Mouse (Mus musculus) retina, embryonic 14.5 days (tissue): ENCODE data around the gene Dhx16.
A peak's percentile ranks its signal among the peaks of the same experiment; 100 is the strongest.

ENCODE experiments used
- DNase-seq: peaks from one replicate; pipeline ENCODE4 v3.0.0-alpha.2; 2015; ENCODE audit warnings: low spot score

The Dhx16 gene

GRCm38 (mm10) chr17:35859835-35860234 is 19.8 kb upstream of the Dhx16 start:
- DNase-seq: no peak

- DNase-seq: no peak
These were observed 18.8 kb upstream of the Dhx16 start for GRCm38 (mm10) chr17:35860831-35861197.

- peak; percentile 89 for DNase-seq
These were observed 18.3 kb upstream of the Dhx16 start, which contains the start of gene Nrm for GRCm38 (mm10) chr17:35861198-35861857. Gene Nrm (plus strand): TSS chr17:35861318.

GRCm38 (mm10) chr17:35864832-35865353 is 14.7 kb upstream of the Dhx16 start:
- DNase-seq: no peak

GRCm38 (mm10) chr17:35865481-35866280 is 13.9 kb upstream of the Dhx16 start, which contains the start of gene Ppp1r18:
Gene Ppp1r18 (plus strand): TSS chr17:35865593.
- DNase-seq: peak; percentile 89

GRCm38 (mm10) chr17:35866281-35866831 is 13.3 kb upstream of the Dhx16 start:
- DNase-seq: peak; percentile 66

GRCm38 (mm10) chr17:35866911-35867890 is 12.4 kb upstream of the Dhx16 start:
- DNase-seq: peak; percentile 42

GRCm38 (mm10) chr17:35868165-35868820 is 11.3 kb upstream of the Dhx16 start:
- no peak for DNase-seq

- no peak for DNase-seq
These were observed 10.7 kb upstream of the Dhx16 start for GRCm38 (mm10) chr17:35868961-35869345.

- no peak for DNase-seq
These were observed 10.1 kb upstream of the Dhx16 start for GRCm38 (mm10) chr17:35869346-35870067.

GRCm38 (mm10) chr17:35870151-35870883 is 9.3 kb upstream of the Dhx16 start:
- DNase-seq: no peak

DNA sequence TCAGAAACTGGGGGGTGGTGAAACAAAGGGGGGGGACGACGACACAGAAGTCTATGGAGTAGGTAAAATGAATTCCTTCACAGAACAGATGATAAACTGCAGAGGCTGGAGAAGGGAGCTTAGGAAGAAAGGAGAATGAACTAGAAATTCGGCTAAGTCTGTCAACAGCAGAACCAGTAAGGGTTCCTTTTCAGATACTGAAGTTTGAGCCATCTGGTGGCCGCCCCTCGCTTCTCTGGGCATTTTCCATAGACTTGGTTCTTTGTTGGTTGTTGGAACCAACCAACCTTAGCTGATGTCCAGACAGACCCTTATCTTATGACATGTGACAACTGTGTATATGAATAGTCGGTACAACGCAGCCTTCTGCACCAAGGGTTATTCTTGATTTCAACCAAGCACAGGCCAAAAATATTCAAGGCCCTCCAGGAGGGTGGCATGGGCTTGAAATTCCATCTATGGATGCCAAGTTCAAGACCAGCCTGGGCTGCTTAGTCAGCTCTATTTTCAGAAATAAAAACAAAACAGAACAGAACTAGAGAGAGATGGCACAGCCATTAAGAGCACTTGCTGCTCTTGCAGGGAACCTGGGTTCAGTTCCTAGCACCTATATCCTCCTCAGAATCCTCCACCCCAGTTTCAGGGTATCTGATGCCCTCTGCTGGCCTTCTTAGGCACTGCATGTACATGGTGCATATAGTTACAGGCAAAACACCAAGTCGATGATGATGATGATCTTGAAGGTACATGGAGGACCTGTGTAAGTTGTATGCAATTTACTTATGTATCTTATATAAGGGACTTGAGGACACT is 8.5 kb upstream of the Dhx16 start:
- DNase-seq: peak; percentile 47

GRCm38 (mm10) chr17:35873774-35874519 is 5.7 kb upstream of the Dhx16 start:
- peak; percentile 92 for DNase-seq

DNA sequence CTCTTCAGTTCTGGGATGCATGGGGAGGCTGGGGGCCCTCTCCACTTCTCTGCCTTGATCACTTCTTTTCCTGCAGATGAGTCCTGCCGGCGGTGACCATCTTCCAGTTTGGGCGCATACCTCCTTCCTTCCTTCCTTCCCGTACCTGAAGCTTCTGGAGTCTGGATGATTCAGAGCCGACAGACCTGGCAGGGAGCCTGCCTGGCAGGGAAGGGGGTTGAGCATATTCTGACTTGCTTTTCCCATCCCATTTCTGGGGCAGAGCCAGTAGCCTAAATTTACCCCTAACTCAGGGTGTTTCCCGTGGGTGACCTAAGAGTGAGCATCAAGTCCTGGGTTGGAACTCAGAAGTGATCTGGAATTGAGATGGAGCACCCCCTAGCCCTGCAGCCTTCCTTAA is 4.9 kb upstream of the Dhx16 start:
- no peak for DNase-seq

DNA sequence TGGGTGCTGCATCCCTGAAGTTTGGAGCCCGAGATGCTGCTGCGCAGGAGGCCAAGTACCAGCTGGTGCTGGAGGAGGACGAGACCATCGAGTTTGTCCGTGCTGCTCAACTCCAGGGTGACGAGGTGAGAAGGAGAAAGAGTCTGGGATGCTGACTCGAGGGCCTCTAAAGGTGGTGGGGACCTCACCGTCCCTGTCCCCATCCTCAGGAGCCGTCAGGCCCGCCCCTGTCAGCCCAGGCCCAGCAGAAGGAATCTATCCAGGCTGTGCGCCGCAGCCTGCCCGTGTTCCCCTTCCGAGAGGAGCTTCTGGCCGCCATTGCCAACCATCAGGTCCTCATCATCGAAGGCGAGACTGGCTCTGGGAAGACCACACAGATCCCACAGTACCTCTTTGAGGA is 3.3 kb downstream of the Dhx16 start:
- no peak for DNase-seq

GRCm38 (mm10) chr17:35883777-35884176 is 4.2 kb downstream of the Dhx16 start:
- no peak for DNase-seq

DNA sequence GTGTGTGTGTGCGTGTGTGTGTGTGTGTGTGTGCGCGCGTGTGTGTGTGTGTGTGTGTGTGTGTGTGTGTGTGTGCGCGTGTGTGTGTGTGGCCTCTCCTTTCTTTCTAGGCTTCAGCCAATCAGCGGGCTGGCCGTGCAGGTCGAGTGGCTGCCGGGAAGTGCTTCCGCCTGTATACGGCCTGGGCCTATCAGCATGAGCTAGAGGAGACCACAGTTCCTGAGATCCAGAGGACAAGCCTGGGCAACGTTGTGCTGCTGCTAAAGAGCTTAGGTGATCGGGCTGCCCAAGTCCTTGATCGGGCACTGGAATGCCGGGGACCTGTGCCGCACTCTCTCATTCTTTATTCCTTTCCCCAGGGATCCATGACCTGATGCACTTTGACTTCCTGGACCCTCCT is 8.1 kb downstream of the Dhx16 start:
- no peak for DNase-seq
